Mouse (Mus musculus) lung, adult 2 months (tissue): ENCODE data around the gene Mcemp1. TPM values are rescaled to one million over a fixed set of nuclear protein-coding genes. Genes with fewer than 3 reads are reported as not detected.

Source experiments
- DNase-seq: peaks from one replicate; pipeline ENCODE4 v3.0.0; 2022
- H3K4me1 ChIP-seq: fragments of 200-500 bp; 2 replicates; pipeline ENCODE4 v1.6.1; 2011; ENCODE audit warnings: low read length; ENCODE audit not compliant: control insufficient read depth, insufficient read depth
- H3K4me3 ChIP-seq: fragments of 200-500 bp; replicated peaks from 2 replicates; pipeline ENCODE3; 2011; ENCODE audit warnings: low read depth, mild to moderate bottlenecking, control low read depth, low read length; ENCODE audit errors: extremely low read depth
- CTCF ChIP-seq: fragments of 200-500 bp; IDR thresholded peaks from 2 replicates; pipeline ENCODE4 v1.5.1; 2011; ENCODE audit warnings: mild to moderate bottlenecking, low read length, control low read depth; ENCODE audit not compliant: insufficient read depth
- POLR2A ChIP-seq: fragments of 200-500 bp; IDR thresholded peaks from 2 replicates; pipeline ENCODE4 v1.6.1; 2011; ENCODE audit warnings: low read depth, mild to moderate bottlenecking, control low read depth, low read length, borderline replicate concordance; ENCODE audit errors: extremely low read depth
- WGBS: fragments of 180-500 bp; shearing (Covaris S2); methylation state at CpG from one replicate; pipeline ENCODE4 v1.1.7; 2018; 5-methylcytosine and 5-hydroxymethylcytosine counted together
- polyA plus RNA-seq: library from polyadenylated mRNA; depleted of rRNA; stranded (reverse); fragments of >200 nt; gene quantifications from 2 replicates; pipeline ENCODE4 v1.2.3, GENCODE M21; 2012

Mcemp1 gene
- polyA plus RNA-seq, 1 experiment = 10.0 TPM

GRCm38 (mm10) chr8:3664405-3664804 lies 1.1 kb upstream of the Mcemp1 start:
- H3K4me1 ChIP-seq = no peaks in the 10 kb centered on the region
- TF ChIP-seq CTCF (no peak), POLR2A (no peak)
- DNase-seq = no peak
- H3K4me3 ChIP-seq = no peak overlapping the region
- WGBS = 47% methylated on average over 5 of the region's 5 CpGs

DNA sequence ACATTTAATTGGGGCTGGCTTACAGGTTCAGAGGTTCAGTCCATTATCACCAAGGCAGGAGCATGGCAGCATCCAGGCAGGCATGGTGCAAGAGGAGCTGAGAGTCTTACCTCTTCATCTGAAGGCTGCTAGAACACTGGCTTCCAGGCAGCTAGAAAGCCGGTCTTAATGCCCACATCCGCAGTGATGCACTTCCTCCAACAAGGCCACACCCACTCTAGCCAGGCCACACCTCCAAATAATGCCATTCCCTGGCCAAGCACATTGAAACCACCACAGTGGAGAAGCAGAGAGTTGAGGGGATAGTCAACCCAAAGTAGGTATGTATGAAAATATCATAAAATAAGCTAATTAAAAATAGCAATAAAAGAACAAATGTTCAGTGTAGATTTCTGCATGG lies 4.8 kb downstream of the Mcemp1 start:
- Histone ChIP-seq H3K4me1 (no peaks in the 10 kb centered on the region; the same call in 1 of the 2 replicates), H3K4me3 (no peak overlapping the region)
- 52% methylated on average over 2 of the region's 2 CpGs for WGBS
- TF ChIP-seq POLR2A = no peak
- no peak for TF ChIP-seq CTCF
- DNase-seq = no peak

DNA sequence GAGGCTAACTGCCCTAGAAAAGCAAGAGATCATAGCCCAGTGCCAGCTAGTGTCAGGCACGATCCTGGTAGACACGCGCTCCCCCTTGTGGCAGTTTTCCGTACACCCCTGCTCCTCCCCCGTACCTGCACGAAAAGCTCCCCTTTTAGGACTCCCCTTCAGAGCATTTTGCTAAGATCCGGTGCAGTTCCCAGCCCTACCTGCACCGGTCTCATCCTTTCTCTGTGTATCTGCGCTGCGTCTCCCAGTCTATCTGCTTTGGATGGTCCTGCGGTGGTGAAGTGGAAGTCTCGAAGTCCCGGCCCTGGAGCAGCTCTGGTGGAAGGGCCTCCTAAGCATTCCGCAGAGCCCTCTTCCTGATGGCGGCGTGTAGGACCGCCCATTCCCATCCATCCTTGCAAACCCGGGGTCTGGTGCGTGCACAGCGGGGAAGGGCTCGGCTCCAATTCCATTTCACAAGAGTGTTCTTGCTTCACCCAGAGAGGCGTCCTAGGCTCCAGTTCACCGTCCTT lies 6.5 kb downstream of the Mcemp1 start, which contains the start of gene Fcor:
Gene Fcor, minus strand, starts transcription at position 383 of the 512 bp plus-strand sequence.
- WGBS = under 1% methylated on average over 23 of the region's 23 CpGs
- Histone ChIP-seq H3K4me1 (no peaks in the 10 kb centered on the region; the same call in 1 of the 2 replicates), H3K4me3 (peak within 1 kb of the TSS; percentile 84)
- TF ChIP-seq POLR2A (no peak), CTCF (peak; percentile 94)
- DNase-seq = peak; percentile 87

GRCm38 (mm10) chr8:3674671-3675070 lies 9.1 kb downstream of the Mcemp1 start:
- DNase-seq = no peak
- Histone ChIP-seq H3K4me3 (no peak overlapping the region), H3K4me1 (no peaks in the 10 kb centered on the region; the same call in 1 of the 2 replicates)
- TF ChIP-seq CTCF (no peak), POLR2A (no peak)
- WGBS = 54% methylated on average over 3 of the region's 3 CpGs

DNA sequence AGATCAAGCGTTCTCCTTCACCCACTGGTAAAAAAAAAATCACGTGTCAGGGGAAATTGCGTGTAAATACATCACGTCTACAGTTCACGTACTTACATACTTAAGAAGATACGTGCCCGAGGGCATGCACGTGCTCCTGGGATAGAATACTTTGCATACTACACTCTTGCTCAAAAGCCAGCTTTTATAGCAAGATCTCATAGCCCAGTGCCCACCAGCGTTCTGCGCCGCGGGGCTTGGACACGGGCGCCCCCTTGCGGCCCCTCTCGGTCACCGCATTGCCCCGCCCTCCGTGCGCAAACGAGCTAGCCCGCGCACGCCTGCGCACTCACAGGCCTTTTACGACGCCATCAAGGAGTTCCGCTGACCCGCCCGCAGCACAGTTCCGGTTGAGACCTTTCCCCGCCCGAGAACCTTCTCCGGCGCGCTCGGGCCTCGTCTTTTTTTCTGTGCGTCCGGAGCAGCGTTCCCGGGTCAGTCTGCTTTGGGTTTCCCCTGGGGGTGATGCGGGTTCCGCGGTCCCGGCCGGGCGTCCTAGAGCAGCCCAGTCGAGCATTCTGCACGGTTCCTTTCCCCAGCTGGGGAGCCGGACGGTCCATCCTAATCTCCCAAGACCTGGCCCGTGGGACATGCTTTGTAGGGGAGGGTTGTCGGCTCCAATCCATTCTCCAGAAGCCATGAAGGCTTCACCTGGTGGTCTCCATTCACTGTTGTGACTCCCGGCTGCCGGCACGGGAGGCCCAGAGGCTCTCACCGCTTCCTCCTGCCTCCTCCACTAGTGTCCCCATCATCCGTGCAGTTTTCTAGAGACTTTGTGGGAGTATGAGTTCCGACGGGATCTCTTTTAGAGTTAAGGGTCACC lies 10.8 kb downstream of the Mcemp1 start, which contains the start of gene Trappc5:
Gene Trappc5, plus strand, starts transcription at position 169 of the 862 bp plus-strand sequence.
- Histone ChIP-seq H3K4me1 (no peaks in the 10 kb centered on the region; the same call in 1 of the 2 replicates), H3K4me3 (peak within 1 kb of the TSS; percentile 92)
- DNase-seq = peak; percentile 89
- WGBS = under 1% methylated on average over 61 of the region's 61 CpGs
- TF ChIP-seq POLR2A (peak; percentile 78; the same call in 1 of the 2 replicates), CTCF (peak; percentile 54)

DNA sequence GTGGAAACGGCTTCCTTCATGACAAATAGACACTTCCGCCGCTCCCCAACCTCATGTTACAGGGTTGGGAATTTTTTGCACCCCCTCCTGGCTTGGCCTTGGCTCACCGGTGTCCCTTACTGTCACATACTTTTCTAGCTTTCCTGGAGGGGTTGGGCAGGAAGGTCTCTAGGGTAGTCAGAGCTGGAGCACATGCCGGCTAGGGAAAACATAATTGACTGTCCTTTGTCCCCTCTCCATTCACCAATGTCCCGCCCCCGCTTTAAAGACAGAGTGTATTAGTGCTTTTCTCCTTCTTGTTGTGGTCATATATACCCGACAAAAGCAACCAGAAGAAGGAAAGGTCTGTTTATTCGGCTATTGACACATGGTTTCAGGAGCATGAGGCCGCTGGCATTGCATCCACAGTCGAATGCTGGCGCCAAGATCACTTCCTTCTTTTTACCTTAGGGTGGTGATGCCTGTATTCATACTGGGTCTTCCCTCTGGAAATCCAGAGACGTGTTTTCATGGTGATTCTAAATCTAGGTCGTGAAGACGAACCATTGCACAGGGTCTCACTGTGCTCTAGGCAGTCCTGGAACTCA lies 11.5 kb downstream of the Mcemp1 start:
- TF ChIP-seq POLR2A (no peak), CTCF (no peak)
- under 1% methylated on average over 15 of the region's 15 CpGs for WGBS
- peak overlapping the region; percentile 92 for H3K4me3 ChIP-seq
- DNase-seq = no peak
- no peaks in the 10 kb centered on the region; the same call in 1 of the 2 replicates for H3K4me1 ChIP-seq

DNA sequence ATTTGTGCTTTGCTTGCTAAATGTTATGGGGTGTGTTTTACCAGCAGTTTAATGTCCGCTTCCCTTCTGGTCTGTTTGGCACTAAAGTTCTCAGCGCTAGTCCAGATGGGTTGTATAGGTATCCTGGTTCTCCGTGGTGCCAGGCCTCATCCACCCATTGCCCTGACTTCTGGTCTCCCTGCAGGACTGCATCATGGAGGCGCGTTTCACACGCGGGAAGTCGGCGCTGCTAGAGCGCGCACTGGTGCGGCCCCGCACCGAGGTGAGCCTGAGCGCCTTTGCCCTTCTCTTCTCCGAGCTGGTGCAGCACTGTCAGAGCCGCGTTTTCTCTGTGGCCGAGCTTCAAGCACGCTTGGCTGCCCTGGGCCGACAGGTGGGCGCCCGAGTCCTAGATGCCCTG lies 13.3 kb downstream of the Mcemp1 start:
- WGBS = 97% methylated on average over 23 of the region's 23 CpGs
- DNase-seq = no peak
- Histone ChIP-seq H3K4me3 (no peak overlapping the region), H3K4me1 (no peaks in the 10 kb centered on the region)
- TF ChIP-seq CTCF (no peak), POLR2A (no peak)

DNA sequence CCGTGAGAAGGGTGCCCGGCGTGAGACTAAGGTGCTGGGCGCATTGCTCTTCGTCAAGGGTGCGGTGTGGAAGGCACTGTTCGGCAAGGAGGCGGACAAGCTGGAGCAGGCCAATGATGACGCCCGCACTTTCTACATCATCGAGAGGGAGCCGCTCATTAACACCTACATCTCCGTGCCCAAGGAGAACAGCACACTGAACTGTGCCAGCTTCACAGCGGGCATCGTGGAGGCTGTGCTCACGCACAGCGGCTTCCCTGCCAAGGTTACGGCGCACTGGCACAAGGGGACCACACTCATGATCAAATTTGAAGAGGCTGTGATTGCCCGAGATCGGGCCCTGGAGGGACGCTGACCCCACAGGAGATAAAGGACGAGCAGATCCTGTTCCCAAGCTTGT lies 13.7 kb downstream of the Mcemp1 start:
- H3K4me3 ChIP-seq = no peak overlapping the region
- TF ChIP-seq POLR2A = no peak
- WGBS = 95% methylated on average over 23 of the region's 23 CpGs
- no peak for DNase-seq
- H3K4me1 ChIP-seq = no peaks in the 10 kb centered on the region

DNA sequence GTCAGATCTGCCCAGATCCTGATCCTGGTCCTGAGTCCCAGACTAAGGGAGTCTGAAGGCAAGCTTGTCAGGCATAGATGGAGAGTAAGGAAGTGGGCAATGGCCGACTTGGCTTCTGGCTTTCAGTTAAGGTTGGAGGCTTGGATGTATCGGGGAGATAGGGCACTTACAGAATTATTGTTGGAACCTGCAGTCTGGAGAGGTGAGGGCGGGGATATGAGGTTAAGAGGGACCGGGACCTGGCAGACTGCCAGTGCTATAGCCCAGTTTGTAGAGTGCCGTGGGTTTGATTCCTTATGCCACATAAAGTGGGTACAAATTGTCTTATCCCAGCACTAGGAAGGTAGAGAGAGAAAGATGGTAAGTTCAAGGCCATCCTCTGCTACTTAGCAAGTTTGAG lies 14.1 kb downstream of the Mcemp1 start:
- Histone ChIP-seq H3K4me3 (no peak overlapping the region), H3K4me1 (no peaks in the 10 kb centered on the region)
- WGBS = 68% methylated on average over 5 of the region's 5 CpGs
- TF ChIP-seq POLR2A (no peak), CTCF (no peak)
- DNase-seq = no peak

DNA sequence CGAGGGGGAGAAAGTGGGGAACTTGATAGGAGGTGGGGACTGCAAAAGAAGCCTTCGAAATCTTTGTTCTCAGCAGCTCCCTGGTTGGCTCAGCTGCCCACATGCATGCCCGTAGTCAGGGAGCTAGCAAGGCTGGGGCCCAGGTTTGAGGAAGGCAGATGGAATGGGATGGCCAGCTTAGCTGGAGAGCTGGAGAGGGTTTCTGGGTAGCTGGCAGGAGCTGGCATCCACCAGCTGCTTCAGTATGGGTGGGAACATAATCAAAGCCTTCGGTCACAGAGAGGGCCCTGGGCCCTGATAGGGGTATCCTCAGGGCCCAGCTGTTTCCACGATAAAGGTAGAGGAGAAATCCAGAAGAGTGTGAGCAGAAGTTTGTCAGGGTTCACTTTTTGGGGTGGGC lies 16.9 kb downstream of the Mcemp1 start:
- no peak for DNase-seq
- TF ChIP-seq POLR2A (no peak), CTCF (no peak)
- H3K4me1 ChIP-seq = no peaks in the 10 kb centered on the region
- no peak overlapping the region for H3K4me3 ChIP-seq
- WGBS = 92% methylated on average over 5 of the region's 5 CpGs
